Mouse (Mus musculus): ENCODE data around the gene Stxbp5.

DNA sequence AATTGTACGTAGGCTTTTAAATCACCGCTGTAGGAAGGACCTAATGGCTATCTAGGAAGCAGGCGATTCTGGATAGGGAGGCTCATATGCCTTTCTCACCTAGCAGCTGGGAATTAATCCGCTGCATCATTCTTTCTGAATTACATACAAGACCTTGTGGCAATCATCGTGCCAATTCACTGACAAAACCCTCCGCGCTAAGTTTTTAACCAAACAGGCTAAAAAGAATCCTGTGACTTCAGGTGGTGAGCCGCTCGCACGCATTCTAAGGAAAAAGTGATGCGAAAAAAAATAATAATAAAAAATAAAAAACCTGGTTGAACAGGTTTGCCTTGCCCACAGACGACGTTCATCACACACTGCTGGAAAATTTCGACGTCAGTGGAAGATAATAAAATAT lies 1.1 kb downstream of the Stxbp5 start:
- TF ChIP-seq POLR2A (IDR thresholded peaks at IDR 0.05; ENCODE audit: low read depth, low read length) (no peak), CTCF (conservative IDR thresholded peaks at IDR 0.05 in 1 of 2, IDR thresholded peaks at IDR 0.05 in 1 of 2; ENCODE audit: low read depth in 2 of 2, low read length in 2 of 2) (no peak), USF1 (IDR thresholded peaks at IDR 0.05; ENCODE audit: low read depth, low read length) (no peak), RAD21 (IDR thresholded peaks at IDR 0.05; ENCODE audit: low read depth, low read length) (no peak), NRF1 (IDR thresholded peaks at IDR 0.05; ENCODE audit: low read depth, low read length) (no peak), JUND (conservative IDR thresholded peaks at IDR 0.05; ENCODE audit: low read depth, low read length) (no peak), TCF12 (IDR thresholded peaks at IDR 0.05; ENCODE audit: low read depth, low read length) (no peak), CHD2 (IDR thresholded peaks at IDR 0.05; ENCODE audit: low read length) (no peak), MYC (IDR thresholded peaks at IDR 0.05; ENCODE audit: low read depth, low read length) (no peak), EP300 (IDR thresholded peaks at IDR 0.05; ENCODE audit: low read length) (no peak), TBP (conservative IDR thresholded peaks at IDR 0.05; ENCODE audit: low read depth, low read length) (no peak), ZNF384 (IDR thresholded peaks at IDR 0.05; ENCODE audit: low read depth, low read length) (no peak), RCOR1 (conservative IDR thresholded peaks at IDR 0.05; ENCODE audit: low read depth, low read length) (no peak)
